Mouse (Mus musculus): ENCODE data around the gene Msrb2. TPM values are rescaled to one million over a fixed set of nuclear protein-coding genes. Genes with fewer than 3 reads are reported as not detected.

Gene Msrb2
- total and polyA plus RNA-seq, 3 experiments = not detected

DNA sequence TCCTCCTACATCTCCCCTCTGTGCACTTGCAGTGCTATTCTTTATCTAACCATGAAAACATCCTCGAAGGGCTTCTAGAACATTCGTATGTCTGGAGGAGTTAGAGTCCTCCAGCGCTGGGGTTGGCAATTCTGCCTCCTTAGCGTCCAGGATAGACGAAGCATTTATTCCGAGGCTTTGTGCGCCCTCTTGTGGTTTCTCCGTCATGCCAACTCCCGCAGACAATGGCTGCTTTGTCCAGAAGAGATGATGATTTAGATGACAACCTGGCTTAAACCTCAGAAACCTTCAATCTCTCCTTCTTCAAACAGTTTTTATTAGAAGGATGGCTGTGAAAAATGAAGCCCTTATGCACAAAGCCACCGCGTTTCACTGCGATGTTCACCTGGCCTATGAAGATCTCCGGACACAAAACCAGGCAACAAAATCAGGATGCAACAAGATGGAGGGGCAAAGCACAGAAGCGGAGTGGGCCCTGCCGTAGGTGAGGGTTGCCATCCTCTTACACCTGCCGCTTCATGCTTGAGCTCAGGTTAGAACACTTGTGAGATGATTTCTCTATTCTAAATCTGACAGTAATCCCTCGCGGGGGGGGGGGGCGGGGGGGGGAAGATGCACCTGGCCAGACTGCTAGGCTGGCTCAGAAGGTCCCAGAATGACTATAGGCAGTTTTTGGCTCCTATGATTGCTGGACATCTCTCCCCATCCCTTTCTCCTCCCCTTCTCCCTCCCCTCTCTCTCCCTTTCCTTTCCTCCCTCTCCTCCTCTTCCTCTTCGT, 26.4 kb upstream of the Msrb2 start:
- H3K36me3 ChIP-seq (replicated peaks) = no peaks in the 10 kb centered on the region
- no peaks in the 10 kb centered on the region for H3K9me3 ChIP-seq (replicated peaks)
- H3K27me3 ChIP-seq (ENCODE audit: insufficient read depth, low read length) = peaks cover 3% of the 10 kb centered on the region; the same call in 1 of the 2 replicates
- H3K4me1 ChIP-seq (ENCODE audit: insufficient read depth, low read depth, low read length) = no peaks in the 10 kb centered on the region
- DNase-seq (ENCODE audit: low spot score) (peak; percentile 20), ATAC-seq (ENCODE audit: extremely low read depth, insufficient number of reproducible peaks, low FRiP score, poor library complexity, severe bottlenecking) (no peak; the same call in 1 of the 2 replicates)
- no peak overlapping the region for H3K4me3 ChIP-seq (ENCODE audit: low read depth, low read length)
- no peak; the same call in none of the 2 replicates for TF ChIP-seq CTCF (IDR thresholded peaks at IDR 0.05; ENCODE audit: low read depth, low read length)
- no peak for TF ChIP-seq POLR2AphosphoS5 (IDR thresholded peaks at IDR 0.05; ENCODE audit: insufficient replicate concordance, low read depth, low read length)
- no peak for TF ChIP-seq GATA1 (IDR thresholded peaks at IDR 0.05; ENCODE audit: borderline replicate concordance, low read length)
- no peak for TF ChIP-seq TAL1 (conservative IDR thresholded peaks at IDR 0.05; ENCODE audit: low read depth, low read length)
- no peak for TF ChIP-seq GATA2 (IDR thresholded peaks at IDR 0.05; ENCODE audit: borderline replicate concordance, low read depth, low read length)

DNA sequence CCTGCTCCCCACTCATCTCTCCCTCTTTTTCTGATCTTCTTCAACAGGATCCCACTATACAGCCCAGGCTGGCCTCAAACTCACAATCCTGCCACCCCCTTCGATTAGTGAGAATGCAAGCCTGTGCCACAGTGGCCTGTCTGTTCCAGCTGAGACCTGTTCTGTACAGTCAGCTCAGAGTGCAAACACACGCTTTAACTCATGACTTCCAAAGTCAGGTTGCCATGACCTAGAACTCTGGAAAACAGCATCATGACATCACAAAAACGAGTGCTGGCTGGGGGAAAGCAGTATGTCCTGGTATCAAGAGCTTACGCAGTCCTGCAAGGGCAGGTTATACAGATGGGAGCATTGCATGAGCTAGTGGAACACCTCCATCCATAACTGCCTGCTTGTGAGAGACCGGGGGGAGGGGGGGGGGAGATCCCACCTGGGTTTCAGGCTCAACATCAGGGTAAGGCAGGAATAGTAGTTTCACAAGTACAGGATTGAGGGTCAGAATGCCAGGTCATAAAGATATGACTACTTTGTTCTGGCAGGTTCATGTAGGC, 25.8 kb upstream of the Msrb2 start:
- TF ChIP-seq CTCF (IDR thresholded peaks at IDR 0.05; ENCODE audit: low read depth, low read length) (no peak), GATA2 (IDR thresholded peaks at IDR 0.05; ENCODE audit: borderline replicate concordance, low read depth, low read length) (no peak), GATA1 (IDR thresholded peaks at IDR 0.05; ENCODE audit: borderline replicate concordance, low read length) (no peak), TAL1 (conservative IDR thresholded peaks at IDR 0.05; ENCODE audit: low read depth, low read length) (no peak), POLR2AphosphoS5 (IDR thresholded peaks at IDR 0.05; ENCODE audit: insufficient replicate concordance, low read depth, low read length) (no peak)
- DNase-seq (ENCODE audit: low spot score) (no peak), ATAC-seq (ENCODE audit: extremely low read depth, insufficient number of reproducible peaks, low FRiP score, poor library complexity, severe bottlenecking) (no peak)
- Histone ChIP-seq H3K4me1 (ENCODE audit: insufficient read depth, low read depth, low read length) (no peaks in the 10 kb centered on the region), H3K9me3 (replicated peaks) (no peaks in the 10 kb centered on the region), H3K4me3 (ENCODE audit: low read depth, low read length) (no peak overlapping the region), H3K27me3 (ENCODE audit: insufficient read depth, low read length) (peaks cover 3% of the 10 kb centered on the region; the same call in 1 of the 2 replicates), H3K36me3 (replicated peaks) (no peaks in the 10 kb centered on the region)

DNA sequence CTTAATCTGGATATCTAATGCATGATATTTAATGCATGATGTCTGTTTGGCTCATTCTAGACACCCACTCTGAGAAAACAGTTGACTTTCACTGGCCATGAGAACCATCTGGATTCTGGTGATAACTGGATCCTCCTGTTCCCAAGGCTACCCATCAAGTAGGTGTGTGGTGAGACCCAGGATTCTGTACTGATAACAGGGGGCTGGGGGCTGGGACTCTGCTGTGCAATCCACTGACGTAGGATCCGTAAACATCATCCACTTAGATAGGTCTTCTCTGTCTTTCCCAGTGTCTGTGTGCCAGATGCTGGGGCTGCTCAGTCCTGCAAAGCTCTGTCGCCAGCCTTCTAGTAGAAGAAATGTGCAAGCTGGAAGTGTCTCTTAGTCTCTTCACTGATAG, 22.8 kb upstream of the Msrb2 start:
- Histone ChIP-seq H3K36me3 (replicated peaks) (no peaks in the 10 kb centered on the region), H3K4me1 (ENCODE audit: insufficient read depth, low read depth, low read length) (no peaks in the 10 kb centered on the region), H3K27me3 (ENCODE audit: insufficient read depth, low read length) (peaks cover 3% of the 10 kb centered on the region; the same call in 1 of the 2 replicates), H3K9me3 (replicated peaks) (no peaks in the 10 kb centered on the region), H3K4me3 (ENCODE audit: low read depth, low read length) (no peak overlapping the region)
- ATAC-seq (ENCODE audit: extremely low read depth, insufficient number of reproducible peaks, low FRiP score, poor library complexity, severe bottlenecking) = no peak
- DNase-seq (ENCODE audit: low spot score) = no peak
- TF ChIP-seq GATA2 (IDR thresholded peaks at IDR 0.05; ENCODE audit: borderline replicate concordance, low read depth, low read length) (no peak), POLR2AphosphoS5 (IDR thresholded peaks at IDR 0.05; ENCODE audit: insufficient replicate concordance, low read depth, low read length) (no peak), CTCF (IDR thresholded peaks at IDR 0.05; ENCODE audit: low read depth, low read length) (no peak), GATA1 (IDR thresholded peaks at IDR 0.05; ENCODE audit: borderline replicate concordance, low read length) (no peak), TAL1 (conservative IDR thresholded peaks at IDR 0.05; ENCODE audit: low read depth, low read length) (no peak)

GRCm38 (mm10) chr2:19350167-19350566, 21.1 kb upstream of the Msrb2 start:
- no peaks in the 10 kb centered on the region for H3K4me1 ChIP-seq (ENCODE audit: insufficient read depth, low read depth, low read length)
- no peaks in the 10 kb centered on the region for H3K36me3 ChIP-seq (replicated peaks)
- H3K4me3 ChIP-seq (ENCODE audit: low read depth, low read length) = no peak overlapping the region
- no peak for ATAC-seq (ENCODE audit: extremely low read depth, insufficient number of reproducible peaks, low FRiP score, poor library complexity, severe bottlenecking)
- no peak for DNase-seq (ENCODE audit: low spot score)
- TF ChIP-seq GATA2 (IDR thresholded peaks at IDR 0.05; ENCODE audit: borderline replicate concordance, low read depth, low read length) (no peak), CTCF (IDR thresholded peaks at IDR 0.05; ENCODE audit: low read depth, low read length) (no peak), POLR2AphosphoS5 (IDR thresholded peaks at IDR 0.05; ENCODE audit: insufficient replicate concordance, low read depth, low read length) (no peak), GATA1 (IDR thresholded peaks at IDR 0.05; ENCODE audit: borderline replicate concordance, low read length) (no peak), TAL1 (conservative IDR thresholded peaks at IDR 0.05; ENCODE audit: low read depth, low read length) (no peak)
- no peaks in the 10 kb centered on the region for H3K9me3 ChIP-seq (replicated peaks)
- H3K27me3 ChIP-seq (ENCODE audit: insufficient read depth, low read length) = no peaks in the 10 kb centered on the region

DNA sequence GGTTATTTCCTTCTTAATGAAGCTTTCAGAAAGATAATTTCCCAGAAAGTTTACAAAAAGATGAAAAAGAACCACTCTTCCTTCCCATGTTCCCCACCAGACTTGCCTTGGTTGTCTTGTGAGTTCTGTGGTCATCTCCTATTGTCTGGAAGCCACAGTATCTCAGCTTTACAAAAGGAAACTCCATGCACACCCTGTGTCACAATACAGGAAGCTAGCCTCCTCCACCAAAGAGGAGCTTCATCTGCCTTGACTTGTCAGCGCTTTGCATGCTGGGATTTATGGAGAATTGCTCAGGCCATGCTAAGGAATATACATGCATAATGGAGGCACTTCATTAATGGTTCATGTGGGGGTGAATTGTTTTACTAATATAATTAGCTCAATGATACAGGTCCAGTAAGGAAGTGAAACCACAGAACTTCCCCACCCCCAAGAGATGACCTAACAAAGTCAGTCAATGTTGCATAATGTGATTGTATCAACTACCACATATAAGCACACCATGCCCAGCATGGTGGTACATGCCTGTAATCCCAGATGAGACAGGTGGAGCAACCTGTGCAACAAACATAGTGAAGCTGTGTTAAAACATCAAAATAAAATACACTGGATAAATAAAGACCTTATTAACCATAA, 19.5 kb upstream of the Msrb2 start:
- ATAC-seq (ENCODE audit: extremely low read depth, insufficient number of reproducible peaks, low FRiP score, poor library complexity, severe bottlenecking) (no peak), DNase-seq (ENCODE audit: low spot score) (no peak)
- H3K4me3 ChIP-seq (ENCODE audit: low read depth, low read length) = no peak overlapping the region
- no peaks in the 10 kb centered on the region for H3K27me3 ChIP-seq (ENCODE audit: insufficient read depth, low read length)
- TF ChIP-seq TAL1 (conservative IDR thresholded peaks at IDR 0.05; ENCODE audit: low read depth, low read length) (no peak), GATA2 (IDR thresholded peaks at IDR 0.05; ENCODE audit: borderline replicate concordance, low read depth, low read length) (no peak), CTCF (IDR thresholded peaks at IDR 0.05; ENCODE audit: low read depth, low read length) (no peak), GATA1 (IDR thresholded peaks at IDR 0.05; ENCODE audit: borderline replicate concordance, low read length) (no peak), POLR2AphosphoS5 (IDR thresholded peaks at IDR 0.05; ENCODE audit: insufficient replicate concordance, low read depth, low read length) (no peak)
- no peaks in the 10 kb centered on the region for H3K4me1 ChIP-seq (ENCODE audit: insufficient read depth, low read depth, low read length)
- H3K36me3 ChIP-seq (replicated peaks) = no peaks in the 10 kb centered on the region
- no peaks in the 10 kb centered on the region for H3K9me3 ChIP-seq (replicated peaks)

DNA sequence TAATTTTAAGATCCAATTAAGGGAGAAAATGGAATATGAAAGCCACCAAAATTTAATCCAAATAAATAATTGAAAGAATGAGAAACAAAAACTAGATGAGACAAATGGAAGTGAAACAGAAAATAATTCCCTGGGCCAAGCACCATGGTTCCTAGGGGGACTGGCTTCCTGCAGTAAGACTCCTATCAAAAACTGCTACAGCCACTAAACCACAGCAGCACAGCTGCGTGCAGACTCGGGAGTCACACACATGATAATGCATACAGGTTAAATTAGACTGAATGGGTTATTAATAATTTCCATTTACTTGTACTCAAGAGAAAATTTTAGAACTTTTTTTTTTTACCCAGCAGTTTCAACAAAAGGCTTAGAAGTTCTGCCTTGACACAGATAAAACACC, 18.1 kb upstream of the Msrb2 start:
- TF ChIP-seq CTCF (IDR thresholded peaks at IDR 0.05; ENCODE audit: low read depth, low read length) (no peak), TAL1 (conservative IDR thresholded peaks at IDR 0.05; ENCODE audit: low read depth, low read length) (no peak), GATA1 (IDR thresholded peaks at IDR 0.05; ENCODE audit: borderline replicate concordance, low read length) (no peak), POLR2AphosphoS5 (IDR thresholded peaks at IDR 0.05; ENCODE audit: insufficient replicate concordance, low read depth, low read length) (no peak), GATA2 (IDR thresholded peaks at IDR 0.05; ENCODE audit: borderline replicate concordance, low read depth, low read length) (no peak)

More for the DNA sequence above, 18.1 kb upstream of the Msrb2 start:
- ATAC-seq (ENCODE audit: extremely low read depth, insufficient number of reproducible peaks, low FRiP score, poor library complexity, severe bottlenecking) = no peak
- Histone ChIP-seq H3K36me3 (replicated peaks) (no peaks in the 10 kb centered on the region), H3K4me1 (ENCODE audit: insufficient read depth, low read depth, low read length) (no peaks in the 10 kb centered on the region), H3K4me3 (ENCODE audit: low read depth, low read length) (no peak overlapping the region), H3K27me3 (ENCODE audit: insufficient read depth, low read length) (no peaks in the 10 kb centered on the region), H3K9me3 (replicated peaks) (no peaks in the 10 kb centered on the region)
- no peak for DNase-seq (ENCODE audit: low spot score)

Measured in G1E (cell line).